Mouse (Mus musculus) G1E (cell line): ENCODE measurements around the gene Trappc6b.
"Not testable (repeated sequence)": the region's sequence is repeated elsewhere in the genome, so short reads cannot be mapped to it uniquely, and the experiment has no call there.

ENCODE experiments used
- CTCF ChIP-seq: IDR thresholded peaks from 2 replicates; pipeline ENCODE4 v1.5.1; 2012; ENCODE audit warnings: low read depth, low read length, inconsistent platforms, mixed read lengths
- TAL1 ChIP-seq: conservative IDR thresholded peaks from 2 replicates; pipeline ENCODE4 v1.6.1; 2012; ENCODE audit warnings: low read depth, low read length, inconsistent platforms, mixed read lengths

GRCm38 (mm10) chr12:59058242-59058641, 3.0 kb downstream of the Trappc6b start:
- not testable (repeated sequence) for TF ChIP-seq CTCF, TAL1
